8 mouse cellular contexts compared by ENCODE assay signal in the genomic region with DNA sequence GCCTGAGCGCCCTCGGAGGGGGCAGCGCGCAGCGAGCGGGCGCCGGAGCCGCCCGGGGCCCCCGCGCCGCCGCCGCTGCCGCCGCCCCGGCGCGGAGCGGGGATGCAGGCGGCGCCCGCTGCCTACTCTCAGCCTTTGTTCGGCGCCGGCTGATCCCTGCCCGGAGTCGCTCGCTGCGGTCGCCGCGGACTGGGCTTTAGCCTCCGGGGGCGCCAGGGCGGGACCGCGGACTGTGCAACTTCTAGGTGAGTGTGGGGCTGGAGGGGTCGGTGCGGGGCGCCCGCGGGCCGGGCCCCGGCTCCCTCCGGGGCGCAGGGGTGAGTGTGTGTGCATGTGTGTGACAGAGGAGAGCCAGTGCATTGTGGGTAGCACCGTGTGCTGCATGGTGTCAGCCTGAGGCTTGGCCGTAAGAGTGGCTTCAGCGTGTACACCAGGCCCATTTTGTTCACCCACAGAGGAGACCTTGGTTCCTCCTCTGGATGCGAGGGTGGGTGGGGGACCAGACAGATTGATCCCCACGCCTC.
DNase-seq lines count a peak whose midpoint lies in the region; ATAC-seq and TF ChIP-seq lines count a peak whose summit lies in the region.

No protein-coding gene starts in this region.

- peak; percentile 75 to 76 for DNase-seq in heart, adult 2 months
- no peak for DNase-seq in heart, postnatal 25 days (ENCODE audit: low spot score)
- DNase-seq in forebrain, postnatal 0 days, result peak; percentile 80
- DNase-seq in thymus, postnatal 14 days, result peak; percentile 73

- WGBS in heart, adult 2 months, result 1% methylated on average over 53 of the region's 53 CpGs
- WGBS in forebrain, postnatal 0 days, result 2% methylated on average over 48 of the region's 53 CpGs
- WGBS in intestine, embryonic 16.5 days, result under 1% methylated on average over 52 of the region's 53 CpGs
- WGBS in liver, embryonic 16.5 days (ENCODE audit: insufficient replicate concordance), result under 1% methylated on average over 34 of the region's 53 CpGs
- WGBS in neural tube, embryonic 12.5 days, result 1% methylated on average over 46 of the region's 53 CpGs

- peak overlapping the region; percentile 89 for H3K9ac ChIP-seq in heart, adult 2 months (ENCODE audit: low read depth, low read length)
- peak overlapping the region; percentile 99 for H3K9ac ChIP-seq in forebrain, postnatal 0 days
- H3K9ac ChIP-seq in intestine, embryonic 16.5 days (ENCODE audit: low read depth, low read length), result peak overlapping the region; percentile 90
- peak overlapping the region; percentile 57 for H3K9ac ChIP-seq in liver, embryonic 16.5 days (ENCODE audit: low read depth, low read length)
- peak overlapping the region; percentile 95 for H3K9ac ChIP-seq in neural tube, embryonic 12.5 days

- peaks cover 4% of the 10 kb centered on the region for H3K79me2 ChIP-seq in heart, adult 2 months (replicated peaks; ENCODE audit: control insufficient read depth, insufficient read depth, low read length)

- no peaks in the 10 kb centered on the region for H3K27me3 ChIP-seq in heart, adult 2 months (ENCODE audit: control insufficient read depth, insufficient read depth, low read length)
- no peaks in the 10 kb centered on the region for H3K27me3 ChIP-seq in forebrain, postnatal 0 days (ENCODE audit: insufficient read depth, low read length)
- H3K27me3 ChIP-seq in intestine, embryonic 16.5 days (replicated peaks; ENCODE audit: control insufficient read depth, insufficient read depth, low read length), result no peaks in the 10 kb centered on the region
- H3K27me3 ChIP-seq in liver, embryonic 16.5 days (ENCODE audit: control insufficient read depth, insufficient read depth, low read depth, low read length), result peaks cover 30% of the 10 kb centered on the region
- H3K27me3 ChIP-seq in neural tube, embryonic 12.5 days (replicated peaks), result no peaks in the 10 kb centered on the region

- no peaks in the 10 kb centered on the region; the same call in 1 of the 2 replicates for H3K36me3 ChIP-seq in heart, adult 2 months (ENCODE audit: control insufficient read depth, insufficient read depth, low read length)
- H3K36me3 ChIP-seq in forebrain, postnatal 0 days (ENCODE audit: insufficient read depth), result no peaks in the 10 kb centered on the region
- no peaks in the 10 kb centered on the region for H3K36me3 ChIP-seq in intestine, embryonic 16.5 days (ENCODE audit: control insufficient read depth, insufficient read depth, low read length)
- H3K36me3 ChIP-seq in liver, embryonic 16.5 days (ENCODE audit: control insufficient read depth, insufficient read depth), result no peaks in the 10 kb centered on the region
- no peaks in the 10 kb centered on the region for H3K36me3 ChIP-seq in neural tube, embryonic 12.5 days

- intact Hi-C loops in heart, adult 2 months (cut with DNase I), result loop anchor here (2.0 kb wide), 1 partner anchor 39 kb away; no protein-coding TSS in a partner anchor
- intact Hi-C loops in heart, postnatal 25 days (cut with DNase I), result loop anchor here (2.0 kb wide), 1 partner anchor 17 kb away; no protein-coding TSS in a partner anchor

- H3K4me2 ChIP-seq in forebrain, postnatal 0 days (ENCODE audit: low read depth), result peak overlapping the region; percentile 99
- H3K4me2 ChIP-seq in intestine, embryonic 16.5 days (ENCODE audit: low read depth, low read length), result peak overlapping the region; percentile 99
- peak overlapping the region; percentile 79 for H3K4me2 ChIP-seq in liver, embryonic 16.5 days (ENCODE audit: low read depth, low read length)
- peak overlapping the region; percentile 93 for H3K4me2 ChIP-seq in neural tube, embryonic 12.5 days (replicated peaks)

- 0 out of 2 replicates have a peak, but pooled peaks have one; percentile 25 for TF ChIP-seq POLR2A in heart, adult 2 months (IDR thresholded peaks at IDR 0.05; ENCODE audit: insufficient read depth, low read depth, low read length)
- TF ChIP-seq POLR2A in bone marrow macrophage, adult 2 months (IDR thresholded peaks at IDR 0.05; ENCODE audit: borderline replicate concordance, low read depth, low read length), result no peak

- peak overlapping the region; percentile 63 for H3K4me3 ChIP-seq in heart, adult 2 months
- peak overlapping the region; percentile 62 for H3K4me3 ChIP-seq in bone marrow macrophage, adult 2 months (ENCODE audit: insufficient read depth, low read length)
- peak overlapping the region; percentile 79 for H3K4me3 ChIP-seq in forebrain, postnatal 0 days (ENCODE audit: low read depth, low read length)
- H3K4me3 ChIP-seq in intestine, embryonic 16.5 days (ENCODE audit: low read length), result peak overlapping the region; percentile 77
- peak overlapping the region; percentile 61 for H3K4me3 ChIP-seq in liver, embryonic 16.5 days (ENCODE audit: low read depth, low read length)
- H3K4me3 ChIP-seq in neural tube, embryonic 12.5 days, result peak overlapping the region; percentile 81

- peak overlapping the region; percentile 76 for H3K27ac ChIP-seq in heart, adult 2 months
- H3K27ac ChIP-seq in bone marrow macrophage, adult 2 months (ENCODE audit: insufficient read depth, low read depth, low read length), result peak overlapping the region; percentile 87
- peak overlapping the region; percentile 99 for H3K27ac ChIP-seq in forebrain, postnatal 0 days (ENCODE audit: low read depth, low read length)
- peak overlapping the region; percentile 88 for H3K27ac ChIP-seq in intestine, embryonic 16.5 days (ENCODE audit: low read length)
- peak overlapping the region; percentile 69 for H3K27ac ChIP-seq in liver, embryonic 16.5 days (ENCODE audit: low read length)
- H3K27ac ChIP-seq in neural tube, embryonic 12.5 days, result peak overlapping the region; percentile 99

- no peaks in the 10 kb centered on the region for H3K9me3 ChIP-seq in forebrain, postnatal 0 days (ENCODE audit: low read length)
- no peaks in the 10 kb centered on the region for H3K9me3 ChIP-seq in intestine, embryonic 16.5 days (ENCODE audit: control insufficient read depth, low read length)
- H3K9me3 ChIP-seq in liver, embryonic 16.5 days (replicated peaks; ENCODE audit: control insufficient read depth, low read length), result no peaks in the 10 kb centered on the region
- H3K9me3 ChIP-seq in neural tube, embryonic 12.5 days, result no peaks in the 10 kb centered on the region

- no peak for TF ChIP-seq EP300 in heart, adult 2 months (IDR thresholded peaks at IDR 0.05; ENCODE audit: insufficient read depth, low read depth, low read length)

- peaks cover 25% of the 10 kb centered on the region for H3K4me1 ChIP-seq in heart, adult 2 months (ENCODE audit: control insufficient read depth, insufficient read depth, low read length)
- peaks cover 48% of the 10 kb centered on the region for H3K4me1 ChIP-seq in bone marrow macrophage, adult 2 months (ENCODE audit: control insufficient read depth, insufficient read depth, low read length)
- peaks cover 32% of the 10 kb centered on the region for H3K4me1 ChIP-seq in forebrain, postnatal 0 days (ENCODE audit: insufficient read depth)
- peaks cover 68% of the 10 kb centered on the region for H3K4me1 ChIP-seq in intestine, embryonic 16.5 days (ENCODE audit: control insufficient read depth, insufficient read depth, low read length)
- peaks cover 12% of the 10 kb centered on the region for H3K4me1 ChIP-seq in liver, embryonic 16.5 days (ENCODE audit: control insufficient read depth, low read depth, low read length)
- peaks cover 90% of the 10 kb centered on the region for H3K4me1 ChIP-seq in neural tube, embryonic 12.5 days

- TF ChIP-seq CTCF in heart, adult 2 months (IDR thresholded peaks at IDR 0.05), result peak; percentile 38
- no peak for TF ChIP-seq CTCF in bone marrow macrophage, adult 2 months (IDR thresholded peaks at IDR 0.05; ENCODE audit: low read depth, low read length)
- TF ChIP-seq CTCF in forebrain, postnatal 0 days (IDR thresholded peaks at IDR 0.05; ENCODE audit: low read depth), result peak; percentile 4; the same call in 1 of the 2 replicates

- ATAC-seq in forebrain, postnatal 0 days, result peak; percentile 83
- ATAC-seq in intestine, embryonic 16.5 days, result peak; percentile 51
- ATAC-seq in liver, embryonic 16.5 days (ENCODE audit: low read depth), result peak; percentile 45; the same call in 1 of the 2 replicates
- peak; percentile 69 for ATAC-seq in neural tube, embryonic 12.5 days (ENCODE audit: low FRiP score, low read depth)
